Mouse (Mus musculus) hematopoietic stem cell, adult 5-6 weeks (primary cell): ENCODE measurements around the gene Cpd. TPM values are rescaled to one million over a fixed set of nuclear protein-coding genes. Genes with fewer than 3 reads are reported as not detected.

Experiments
- ATAC-seq, 2 experiments: fragments of 125-278 bp in 1 of 2; replicated peaks in 1 of 2; 2 replicates each; pipeline ENCODE4 v1.8.0; 2016 to 2017; ENCODE audit warnings: inconsistent platforms in 2 of 2, mild to moderate bottlenecking in 2 of 2, moderate number of reproducible peaks in 2 of 2, low read depth in 1 of 2, moderate TSS enrichment in 1 of 2; ENCODE audit not compliant: low FRiP score in 2 of 2, poor library complexity in 2 of 2, severe bottlenecking in 2 of 2, insufficient read depth in 1 of 2, low TSS enrichment in 1 of 2
- total RNA-seq: library from RNA; stranded (forward); fragments of 172-1452, 232-1000 nt; gene quantifications from 2 replicates; pipeline ENCODE4 v1.2.3, GENCODE M21; 2017

Gene Cpd
- total RNA-seq, 1 experiment from 2014 or later = 10.4 TPM

GRCm38 (mm10) chr11:76854475-76855341 lies 7.9 kb upstream of the Cpd start:
- ATAC-seq = no peak

- ATAC-seq = no peak
Measured at GRCm38 (mm10) chr11:76851512-76851911, 4.7 kb upstream of the Cpd start.

GRCm38 (mm10) chr11:76849596-76849995 lies 2.8 kb upstream of the Cpd start:
- no peak for ATAC-seq

- ATAC-seq = no peak
Measured at GRCm38 (mm10) chr11:76848081-76848480, 1.3 kb upstream of the Cpd start.

- no peak for ATAC-seq
Measured at GRCm38 (mm10) chr11:76847354-76847753, 536 bp upstream of the Cpd start.

- peak; percentile 23 to 55; a peak in 2 of 4 replicates for ATAC-seq
Measured at GRCm38 (mm10) chr11:76846011-76846877, 574 bp downstream of the Cpd start.

- peak; percentile 18 to 41 for ATAC-seq
Measured at GRCm38 (mm10) chr11:76845275-76845980, 1.4 kb downstream of the Cpd start.

GRCm38 (mm10) chr11:76838573-76838972 lies 8.2 kb downstream of the Cpd start:
- no peak for ATAC-seq

- ATAC-seq = no peak
Measured at GRCm38 (mm10) chr11:76836317-76836716, 10.5 kb downstream of the Cpd start.

GRCm38 (mm10) chr11:76835868-76836267 lies 10.9 kb downstream of the Cpd start:
- no peak for ATAC-seq

GRCm38 (mm10) chr11:76834665-76835064 lies 12.2 kb downstream of the Cpd start:
- no peak for ATAC-seq

GRCm38 (mm10) chr11:76824885-76825265 lies 21.9 kb downstream of the Cpd start:
- ATAC-seq = no peak

GRCm38 (mm10) chr11:76824238-76824884 lies 22.5 kb downstream of the Cpd start:
- no peak for ATAC-seq

- no peak for ATAC-seq
Measured at GRCm38 (mm10) chr11:76823641-76824040, 23.2 kb downstream of the Cpd start.

GRCm38 (mm10) chr11:76821353-76821752 lies 25.5 kb downstream of the Cpd start:
- no peak for ATAC-seq

GRCm38 (mm10) chr11:76817664-76818063 lies 29.2 kb downstream of the Cpd start:
- no peak for ATAC-seq
